Mouse (Mus musculus): ENCODE data around the gene Lama5. TPM values are rescaled to one million over a fixed set of nuclear protein-coding genes. Genes with fewer than 3 reads are reported as not detected.

Gene Lama5
- polyA plus RNA-seq, 1 experiment from 2014 or later, result 48.6 TPM

DNA sequence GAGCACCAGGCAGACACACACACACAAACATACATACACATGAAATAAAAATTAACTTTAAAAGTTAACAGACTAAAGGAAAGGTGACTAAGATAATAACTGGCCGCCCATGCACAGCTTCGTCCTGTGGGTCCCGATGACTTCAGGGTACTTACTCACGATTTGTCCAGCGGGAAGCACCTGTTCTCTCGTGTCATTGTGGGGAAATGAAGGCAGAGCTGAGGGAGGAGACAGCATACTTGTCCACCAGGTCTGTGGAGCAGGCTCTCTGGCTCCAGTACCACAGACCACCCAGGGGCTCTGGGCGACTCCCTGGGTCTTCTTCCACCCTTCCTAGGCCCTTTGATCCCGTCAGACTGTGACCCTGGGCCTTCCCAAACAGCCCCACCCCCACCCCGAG lies 24.4 kb downstream of the Lama5 start:
- no peak overlapping the region for H3K4me2 ChIP-seq (ENCODE audit: low read length)
- ATAC-seq (replicated peaks; ENCODE audit: low FRiP score, low read depth), result no peak
- no peaks in the 10 kb centered on the region for H3K4me1 ChIP-seq (replicated peaks; ENCODE audit: insufficient read depth, low read length)
- H3K27ac ChIP-seq, result no peak overlapping the region
- DNase-seq (ENCODE audit: low spot score), result no peak
- H3K36me3 ChIP-seq (ENCODE audit: insufficient read depth, low read length), result peaks cover 53% of the 10 kb centered on the region
- H3K27me3 ChIP-seq (ENCODE audit: insufficient read depth, low read length), result no peaks in the 10 kb centered on the region
- H3K9me3 ChIP-seq (replicated peaks; ENCODE audit: low read length), result no peaks in the 10 kb centered on the region
- WGBS, result 60% methylated on average over 9 of the region's 9 CpGs
- no peak for TF ChIP-seq CTCF (IDR thresholded peaks at IDR 0.05; ENCODE audit: low read depth)
- H3K9ac ChIP-seq (ENCODE audit: low read depth, low read length), result no peak overlapping the region
- no peak overlapping the region for H3K4me3 ChIP-seq (replicated peaks; ENCODE audit: low read depth, low read length)

DNA sequence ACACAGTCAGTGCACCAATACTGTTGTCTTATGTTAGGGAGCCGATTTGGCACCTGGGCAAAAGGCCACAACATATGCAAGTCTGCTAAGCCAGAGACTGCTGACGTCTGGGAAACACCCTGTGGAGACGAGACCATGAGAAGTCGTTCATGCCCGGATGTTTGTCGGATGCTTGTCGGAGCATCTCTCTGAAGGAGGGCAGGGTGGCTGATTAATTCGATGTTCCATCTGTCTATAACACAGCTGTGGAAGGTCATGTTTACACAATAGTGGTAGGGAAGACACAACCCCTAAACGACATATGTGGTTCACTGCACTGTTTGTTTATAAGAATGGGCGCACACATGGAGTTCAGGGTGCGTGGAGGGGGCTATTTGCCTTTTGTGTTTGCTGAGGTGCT lies 25.0 kb downstream of the Lama5 start:
- H3K9me3 ChIP-seq (replicated peaks; ENCODE audit: low read length), result no peaks in the 10 kb centered on the region
- WGBS, result 67% methylated on average over 11 of the region's 11 CpGs
- H3K9ac ChIP-seq (ENCODE audit: low read depth, low read length), result no peak overlapping the region
- DNase-seq (ENCODE audit: low spot score), result no peak
- H3K4me2 ChIP-seq (ENCODE audit: low read length), result no peak overlapping the region
- peaks cover 53% of the 10 kb centered on the region for H3K36me3 ChIP-seq (ENCODE audit: insufficient read depth, low read length)
- H3K4me1 ChIP-seq (replicated peaks; ENCODE audit: insufficient read depth, low read length), result no peaks in the 10 kb centered on the region
- no peak overlapping the region for H3K4me3 ChIP-seq (replicated peaks; ENCODE audit: low read depth, low read length)
- H3K27me3 ChIP-seq (ENCODE audit: insufficient read depth, low read length), result no peaks in the 10 kb centered on the region
- TF ChIP-seq CTCF (IDR thresholded peaks at IDR 0.05; ENCODE audit: low read depth), result no peak
- ATAC-seq (replicated peaks; ENCODE audit: low FRiP score, low read depth), result no peak
- H3K27ac ChIP-seq, result no peak overlapping the region

DNA sequence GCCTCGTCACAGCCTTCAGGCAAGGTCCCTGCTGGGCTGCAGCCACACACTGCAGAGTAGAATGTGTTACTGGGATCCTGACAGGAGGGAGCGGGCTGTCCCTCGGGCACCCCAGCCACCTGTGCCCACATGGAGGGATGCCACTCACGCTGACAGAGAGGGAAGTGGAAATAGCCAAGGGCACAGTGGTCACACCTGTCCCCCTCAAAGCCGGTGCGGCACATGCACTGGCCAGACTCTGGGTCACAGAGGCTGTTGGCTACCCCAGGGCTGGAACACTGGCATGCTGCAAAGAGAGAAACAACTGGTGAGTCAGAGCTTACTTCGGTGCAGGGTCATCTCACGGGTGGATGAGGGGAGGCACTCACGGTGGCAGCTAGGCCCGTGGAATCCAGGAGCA lies 26.9 kb downstream of the Lama5 start:
- no peak for TF ChIP-seq CTCF (IDR thresholded peaks at IDR 0.05; ENCODE audit: low read depth)
- Histone ChIP-seq H3K4me1 (replicated peaks; ENCODE audit: insufficient read depth, low read length) (no peaks in the 10 kb centered on the region), H3K4me2 (ENCODE audit: low read length) (no peak overlapping the region), H3K9me3 (replicated peaks; ENCODE audit: low read length) (no peaks in the 10 kb centered on the region), H3K36me3 (ENCODE audit: insufficient read depth, low read length) (peaks cover 59% of the 10 kb centered on the region), H3K27me3 (ENCODE audit: insufficient read depth, low read length) (no peaks in the 10 kb centered on the region), H3K27ac (no peak overlapping the region), H3K9ac (ENCODE audit: low read depth, low read length) (no peak overlapping the region), H3K4me3 (replicated peaks; ENCODE audit: low read depth, low read length) (no peak overlapping the region)
- ATAC-seq (replicated peaks; ENCODE audit: low FRiP score, low read depth), result no peak
- no peak for DNase-seq (ENCODE audit: low spot score)
- 95% methylated on average over 10 of the region's 10 CpGs for WGBS

DNA sequence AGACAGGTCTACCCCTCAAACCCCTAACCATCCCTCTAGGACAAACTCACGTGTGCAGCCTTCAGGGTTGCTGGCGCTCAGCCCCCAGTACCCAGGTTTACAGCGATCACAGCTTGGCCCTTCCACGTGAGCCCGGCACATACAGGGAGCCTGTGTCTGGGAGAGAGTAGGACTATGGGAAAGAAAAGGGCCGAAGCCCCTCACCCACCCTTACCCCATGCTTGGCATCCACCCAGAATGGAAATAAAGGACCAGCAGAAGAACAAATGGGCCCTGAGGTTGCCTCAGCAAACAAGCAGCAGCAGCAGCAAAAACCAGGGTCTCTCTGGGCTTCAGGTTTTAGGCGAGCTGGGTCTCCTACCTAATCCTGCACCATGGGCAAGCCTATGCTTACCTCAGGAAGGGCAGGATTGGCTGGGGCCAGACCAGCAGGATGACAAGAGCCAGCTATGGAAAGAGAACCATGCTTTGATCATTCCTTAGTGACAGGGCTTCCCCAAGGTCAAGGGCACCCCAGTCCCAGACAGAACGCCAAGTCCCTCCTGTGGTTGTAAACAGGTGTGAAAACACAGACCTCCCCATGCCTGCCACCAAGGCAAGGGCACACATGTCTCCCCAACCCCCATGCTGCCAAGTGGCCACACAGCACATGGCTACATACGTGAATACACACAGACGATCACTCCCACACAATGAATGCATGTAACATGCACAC lies 28.2 kb downstream of the Lama5 start:
- Histone ChIP-seq H3K36me3 (ENCODE audit: insufficient read depth, low read length) (peaks cover 58% of the 10 kb centered on the region), H3K4me3 (replicated peaks; ENCODE audit: low read depth, low read length) (no peak overlapping the region), H3K27me3 (ENCODE audit: insufficient read depth, low read length) (no peaks in the 10 kb centered on the region), H3K4me1 (replicated peaks; ENCODE audit: insufficient read depth, low read length) (no peaks in the 10 kb centered on the region), H3K9me3 (replicated peaks; ENCODE audit: low read length) (no peaks in the 10 kb centered on the region), H3K4me2 (ENCODE audit: low read length) (no peak overlapping the region), H3K9ac (ENCODE audit: low read depth, low read length) (no peak overlapping the region), H3K27ac (no peak overlapping the region)
- no peak for TF ChIP-seq CTCF (IDR thresholded peaks at IDR 0.05; ENCODE audit: low read depth)
- 83% methylated on average over 10 of the region's 10 CpGs for WGBS
- DNase-seq (ENCODE audit: low spot score) (no peak), ATAC-seq (replicated peaks; ENCODE audit: low FRiP score, low read depth) (no peak)

DNA sequence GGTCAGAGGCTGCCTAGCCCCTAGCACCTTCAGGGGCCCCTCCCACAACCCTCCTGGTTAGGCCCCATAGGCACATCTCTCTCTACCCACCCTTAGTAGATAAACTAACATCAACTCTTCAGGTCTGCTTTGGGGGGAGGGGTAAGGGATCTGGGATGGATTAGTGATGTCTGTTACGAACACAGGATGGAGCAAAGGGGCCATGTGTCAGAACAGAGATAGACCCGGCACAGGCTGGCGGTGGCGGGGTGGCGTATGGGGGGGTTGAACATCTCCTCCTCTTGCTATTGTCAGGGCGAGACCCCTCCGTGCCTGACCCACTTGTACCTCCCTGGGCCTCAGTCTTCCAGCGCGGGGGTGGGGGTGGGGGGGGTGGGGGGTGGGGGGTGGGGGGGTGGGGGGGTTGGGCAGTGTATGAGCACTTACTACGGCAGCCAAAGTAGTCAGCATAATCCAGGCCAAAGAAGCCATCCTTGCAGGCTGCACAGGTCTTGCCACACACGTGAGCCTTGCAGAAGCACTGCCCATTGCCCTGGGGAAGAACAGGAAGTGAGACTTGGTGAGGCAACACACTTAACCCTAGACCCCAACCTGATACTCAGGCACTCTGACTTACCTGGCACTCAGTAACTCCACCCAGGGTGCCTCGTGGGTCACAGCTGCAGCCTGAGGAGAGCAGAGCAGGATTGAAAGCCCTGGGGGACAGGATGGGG lies 28.9 kb downstream of the Lama5 start:
- Histone ChIP-seq H3K4me1 (replicated peaks; ENCODE audit: insufficient read depth, low read length) (no peaks in the 10 kb centered on the region), H3K27ac (no peak overlapping the region), H3K9ac (ENCODE audit: low read depth, low read length) (no peak overlapping the region), H3K27me3 (ENCODE audit: insufficient read depth, low read length) (no peaks in the 10 kb centered on the region), H3K4me3 (replicated peaks; ENCODE audit: low read depth, low read length) (no peak overlapping the region), H3K36me3 (ENCODE audit: insufficient read depth, low read length) (peaks cover 60% of the 10 kb centered on the region), H3K4me2 (ENCODE audit: low read length) (no peak overlapping the region), H3K9me3 (replicated peaks; ENCODE audit: low read length) (no peaks in the 10 kb centered on the region)
- WGBS, result 85% methylated on average over 12 of the region's 12 CpGs
- TF ChIP-seq CTCF (IDR thresholded peaks at IDR 0.05; ENCODE audit: low read depth), result no peak
- no peak for DNase-seq (ENCODE audit: low spot score)
- peak; percentile 23; the same call in 1 of the 2 replicates for ATAC-seq (replicated peaks; ENCODE audit: low FRiP score, low read depth)

DNA sequence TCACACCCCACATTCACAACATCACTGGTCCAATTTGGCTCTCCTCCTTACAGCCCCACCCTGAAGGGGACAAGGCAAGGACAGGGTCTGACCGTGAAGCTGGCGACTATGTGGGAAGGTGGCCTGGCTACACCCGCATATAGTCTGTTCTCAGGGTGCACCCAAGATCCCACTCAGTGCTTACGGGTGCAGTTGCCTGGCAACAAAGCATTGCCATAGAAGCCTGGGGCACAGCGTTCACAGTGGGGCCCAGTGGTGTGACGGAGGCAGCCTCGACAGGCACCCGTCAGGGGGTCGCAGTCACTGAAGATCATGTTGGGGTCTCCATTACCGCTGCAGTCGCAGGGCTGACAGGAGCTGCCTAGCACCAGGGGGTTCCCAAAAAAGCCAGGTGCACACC lies 38.3 kb downstream of the Lama5 start:
- Histone ChIP-seq H3K4me3 (replicated peaks; ENCODE audit: low read depth, low read length) (no peak overlapping the region), H3K27me3 (ENCODE audit: insufficient read depth, low read length) (no peaks in the 10 kb centered on the region), H3K4me2 (ENCODE audit: low read length) (no peak overlapping the region), H3K9ac (ENCODE audit: low read depth, low read length) (no peak overlapping the region), H3K36me3 (ENCODE audit: insufficient read depth, low read length) (peaks cover 43% of the 10 kb centered on the region; the same call in 1 of the 2 replicates), H3K27ac (no peak overlapping the region), H3K9me3 (replicated peaks; ENCODE audit: low read length) (no peaks in the 10 kb centered on the region), H3K4me1 (replicated peaks; ENCODE audit: insufficient read depth, low read length) (no peaks in the 10 kb centered on the region)
- 87% methylated on average over 11 of the region's 11 CpGs for WGBS
- ATAC-seq (replicated peaks; ENCODE audit: low FRiP score, low read depth) (no peak), DNase-seq (ENCODE audit: low spot score) (no peak)
- no peak for TF ChIP-seq CTCF (IDR thresholded peaks at IDR 0.05; ENCODE audit: low read depth)
